Mouse (Mus musculus) left cerebral cortex, adult 11 months (tissue): ENCODE data around the gene Eps8l1.
"Not testable (repeated sequence)": the region's sequence is repeated elsewhere in the genome, so short reads cannot be mapped to it uniquely, and the experiment has no call there.

Source experiments
- DNase-seq: peaks from one replicate; pipeline ENCODE4 v3.0.0; 2022; ENCODE audit warnings: low spot score

Gene Eps8l1

GRCm38 (mm10) chr7:4508739-4509116, 48.3 kb downstream of the Eps8l1 start:
- no peak for DNase-seq

- no peak for DNase-seq
Observed at GRCm38 (mm10) chr7:4509863-4510608, 49.6 kb downstream of the Eps8l1 start.

GRCm38 (mm10) chr7:4511489-4512224, 51.2 kb downstream of the Eps8l1 start:
- no peak for DNase-seq

- no peak for DNase-seq
Observed at GRCm38 (mm10) chr7:4513236-4513635, 52.8 kb downstream of the Eps8l1 start.

GRCm38 (mm10) chr7:4513829-4514712, 53.6 kb downstream of the Eps8l1 start:
- no peak for DNase-seq

- DNase-seq, result no peak
Observed at GRCm38 (mm10) chr7:4515853-4516252, 55.4 kb downstream of the Eps8l1 start.

- DNase-seq, result no peak
Observed at GRCm38 (mm10) chr7:4516332-4517050, 56.0 kb downstream of the Eps8l1 start, which contains the start of gene Tnnt1. Tnnt1 (minus strand) TSS chr7:4516382.

- DNase-seq, result no peak
Observed at GRCm38 (mm10) chr7:4518487-4518886, 58.0 kb downstream of the Eps8l1 start.

GRCm38 (mm10) chr7:4521231-4522003, 60.9 kb downstream of the Eps8l1 start:
- DNase-seq, result no peak

- DNase-seq, result no peak
Observed at GRCm38 (mm10) chr7:4522292-4522691, 61.8 kb downstream of the Eps8l1 start.

- DNase-seq, result no peak
Observed at GRCm38 (mm10) chr7:4523205-4524130, 63.0 kb downstream of the Eps8l1 start.

GRCm38 (mm10) chr7:4524212-4524922, 63.9 kb downstream of the Eps8l1 start, which contains the start of gene Tnni3:
Tnni3 (minus strand) TSS chr7:4524229.
- DNase-seq, result not testable (repeated sequence)

GRCm38 (mm10) chr7:4526341-4527301, 66.1 kb downstream of the Eps8l1 start:
- no peak for DNase-seq

- DNase-seq, result no peak
Observed at GRCm38 (mm10) chr7:4527302-4527689, 66.8 kb downstream of the Eps8l1 start.
